Mouse (Mus musculus) neural tube, embryonic 13.5 days (tissue): Measurements from ENCODE around the gene P2ry14. TPM values are rescaled to one million over a fixed set of nuclear protein-coding genes. Genes with fewer than 3 reads are reported as not detected.
"Not testable (repeated sequence)": the region's sequence is repeated elsewhere in the genome, so short reads cannot be mapped to it uniquely, and the experiment has no call there.

Experiments used
- ATAC-seq: fragments of 200-750 bp; cut with Nextera tagmentation; 2 replicates; pipeline ENCODE4 v1.8.0; 2017; ENCODE audit warnings: low read depth, mild to moderate bottlenecking, moderate TSS enrichment, moderate library complexity
- H3K27ac ChIP-seq: fragments of 300-500 bp; sonication (generic); replicated peaks from 2 replicates; pipeline ENCODE4 v1.5.1; 2015; ENCODE audit warnings: moderate library complexity, mild to moderate bottlenecking, inconsistent platforms
- H3K27me3 ChIP-seq: fragments of 300-500 bp; sonication (generic); 2 replicates; pipeline ENCODE4 v1.6.1; 2015; ENCODE audit warnings: mild to moderate bottlenecking, inconsistent platforms
- H3K36me3 ChIP-seq: fragments of 300-500 bp; sonication (generic); 2 replicates; pipeline ENCODE4 v1.6.1; 2015; ENCODE audit warnings: mild to moderate bottlenecking, inconsistent platforms
- H3K4me1 ChIP-seq: fragments of 300-500 bp; sonication (generic); replicated peaks from 2 replicates; pipeline ENCODE4 v1.6.1; 2015; ENCODE audit warnings: inconsistent platforms
- H3K4me2 ChIP-seq: fragments of 300-500 bp; sonication (generic); 2 replicates; pipeline ENCODE4 v1.6.1; 2015; ENCODE audit warnings: inconsistent platforms, mild to moderate bottlenecking, moderate library complexity
- H3K4me3 ChIP-seq: fragments of 300-500 bp; sonication (generic); 2 replicates; pipeline ENCODE4 v1.5.1; 2015; ENCODE audit warnings: mild to moderate bottlenecking, inconsistent platforms
- H3K9ac ChIP-seq: fragments of 300-500 bp; sonication (generic); 2 replicates; pipeline ENCODE4 v1.6.1; 2015; ENCODE audit warnings: moderate library complexity, mild to moderate bottlenecking, inconsistent platforms
- H3K9me3 ChIP-seq: fragments of 300-500 bp; sonication (generic); 2 replicates; pipeline ENCODE4 v1.6.1; 2016; ENCODE audit warnings: inconsistent platforms
- WGBS: fragments of 180-500 bp; shearing (Covaris S2); methylation state at CpG from one replicate; pipeline ENCODE4 v1.1.7; 2015; 5-methylcytosine and 5-hydroxymethylcytosine counted together
- polyA plus RNA-seq: library from polyadenylated mRNA; unstranded; fragments of >200 nt; fragmentation: Nextera tagmentation; extraction: Ambion mirVana; gene quantifications from 2 replicates; pipeline ENCODE4 v1.2.1, GENCODE M21; 2015

Gene P2ry14
- polyA plus RNA-seq, 1 experiment from 2014 or later: 3.9 TPM

DNA sequence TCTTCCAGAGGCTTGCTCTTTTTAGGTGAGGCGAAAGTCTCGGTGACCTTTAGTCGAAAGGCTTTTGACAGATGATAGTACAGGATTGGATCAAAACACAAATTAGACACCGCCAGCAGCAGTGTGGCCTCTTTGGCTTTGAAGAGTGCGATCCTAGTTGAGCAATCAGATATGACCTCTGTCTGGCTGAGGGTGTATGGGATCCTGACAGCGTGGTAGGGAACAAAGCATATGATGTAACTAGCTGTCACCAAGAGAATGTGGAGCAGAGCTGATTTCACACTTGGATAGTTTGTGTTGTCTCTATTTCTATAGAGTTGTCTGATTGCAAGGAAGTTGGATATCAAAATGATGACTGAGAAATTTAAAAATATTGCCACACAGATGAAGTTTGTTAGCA lies 56.0 kb downstream of the P2ry14 start:
- H3K27ac ChIP-seq: no peak overlapping the region
- H3K9ac ChIP-seq: no peak overlapping the region
- ATAC-seq: no peak
- no peaks in the 10 kb centered on the region for H3K9me3 ChIP-seq
- H3K4me2 ChIP-seq: no peak overlapping the region
- H3K4me1 ChIP-seq: no peaks in the 10 kb centered on the region
- WGBS: 78% methylated on average over 6 of the region's 6 CpGs
- H3K27me3 ChIP-seq: no peaks in the 10 kb centered on the region
- H3K4me3 ChIP-seq: no peak overlapping the region
- no peaks in the 10 kb centered on the region for H3K36me3 ChIP-seq

- WGBS: 78% methylated on average over 11 of the region's 11 CpGs
- Histone ChIP-seq H3K4me2 (no peak overlapping the region), H3K4me1 (no peaks in the 10 kb centered on the region), H3K9ac (no peak overlapping the region), H3K27me3 (no peaks in the 10 kb centered on the region), H3K4me3 (no peak overlapping the region), H3K36me3 (no peaks in the 10 kb centered on the region), H3K9me3 (no peaks in the 10 kb centered on the region), H3K27ac (no peak overlapping the region)
- ATAC-seq: no peak
Measured at GRCm38 (mm10) chr3:59092702-59093101, 60.7 kb downstream of the P2ry14 start.

- 18% methylated on average over 7 of the region's 7 CpGs for WGBS
- Histone ChIP-seq H3K4me1 (no peaks in the 10 kb centered on the region), H3K27ac (no peak overlapping the region), H3K27me3 (no peaks in the 10 kb centered on the region), H3K9me3 (no peaks in the 10 kb centered on the region), H3K9ac (no peak overlapping the region; the same call in 1 of the 2 replicates), H3K4me2 (no peak overlapping the region), H3K36me3 (no peaks in the 10 kb centered on the region), H3K4me3 (no peak overlapping the region)
- ATAC-seq: no peak
Measured at GRCm38 (mm10) chr3:59080919-59081318, 72.5 kb downstream of the P2ry14 start.

- no peak overlapping the region for H3K4me3 ChIP-seq
- no peak overlapping the region for H3K4me2 ChIP-seq
- ATAC-seq: no peak
- no peaks in the 10 kb centered on the region for H3K4me1 ChIP-seq
- no peak overlapping the region; the same call in 1 of the 2 replicates for H3K9ac ChIP-seq
- H3K27ac ChIP-seq: no peak overlapping the region
- WGBS: 23% methylated on average over 6 of the region's 6 CpGs
- H3K9me3 ChIP-seq: no peaks in the 10 kb centered on the region
- H3K27me3 ChIP-seq: no peaks in the 10 kb centered on the region
- H3K36me3 ChIP-seq: no peaks in the 10 kb centered on the region
Measured at GRCm38 (mm10) chr3:59080293-59080916, 73.0 kb downstream of the P2ry14 start.

- H3K4me2 ChIP-seq: no peak overlapping the region
- ATAC-seq: peak; percentile 64; the same call in 1 of the 2 replicates
- 36% methylated on average over 4 of the region's 4 CpGs for WGBS
Measured at GRCm38 (mm10) chr3:59079327-59079726, 74.1 kb downstream of the P2ry14 start.

DNA sequence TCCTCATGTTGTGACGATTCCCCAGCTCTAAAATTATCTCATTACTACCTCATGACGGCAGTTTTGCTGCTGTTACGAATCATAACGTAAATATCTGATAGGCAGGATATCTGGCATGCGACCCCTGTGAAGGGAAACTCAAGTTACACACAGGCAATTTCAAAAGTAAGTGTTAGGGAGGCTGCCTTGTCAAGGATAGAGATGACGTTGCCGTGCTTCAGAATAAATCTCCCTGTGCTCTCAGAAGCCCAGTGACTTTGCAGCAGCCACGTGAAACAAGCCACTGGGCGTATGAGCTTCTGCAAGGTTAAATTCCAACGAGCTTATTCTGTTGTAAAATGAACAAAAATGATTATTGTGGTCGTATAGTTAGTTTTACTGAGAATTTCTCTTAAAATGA lies 74.8 kb downstream of the P2ry14 start:
- Histone ChIP-seq H3K4me1 (no peaks in the 10 kb centered on the region), H3K27me3 (no peaks in the 10 kb centered on the region), H3K4me3 (no peak overlapping the region), H3K4me2 (no peak overlapping the region), H3K36me3 (no peaks in the 10 kb centered on the region), H3K9ac (no peak overlapping the region), H3K9me3 (no peaks in the 10 kb centered on the region), H3K27ac (no peak overlapping the region)
- 86% methylated on average over 11 of the region's 11 CpGs for WGBS
- ATAC-seq: no peak

More at GRCm38 (mm10) chr3:59079327-59079726, 74.1 kb downstream of the P2ry14 start:
- Histone ChIP-seq H3K9ac (no peak overlapping the region), H3K4me1 (no peaks in the 10 kb centered on the region), H3K36me3 (no peaks in the 10 kb centered on the region), H3K27me3 (no peaks in the 10 kb centered on the region), H3K9me3 (no peaks in the 10 kb centered on the region), H3K4me3 (no peak overlapping the region), H3K27ac (no peak overlapping the region)

GRCm38 (mm10) chr3:59077278-59077677 lies 76.1 kb downstream of the P2ry14 start:
- H3K36me3 ChIP-seq: no peaks in the 10 kb centered on the region
- ATAC-seq: no peak
- H3K27ac ChIP-seq: no peak overlapping the region
- no peak overlapping the region for H3K4me3 ChIP-seq
- no peaks in the 10 kb centered on the region for H3K4me1 ChIP-seq
- no peak overlapping the region for H3K9ac ChIP-seq
- no peaks in the 10 kb centered on the region for H3K9me3 ChIP-seq
- WGBS: 58% methylated on average over 4 of the region's 4 CpGs
- H3K4me2 ChIP-seq: no peak overlapping the region
- H3K27me3 ChIP-seq: no peaks in the 10 kb centered on the region

- ATAC-seq, H3K4me1 ChIP-seq, H3K9me3 ChIP-seq, H3K36me3 ChIP-seq, H3K27me3 ChIP-seq, H3K4me3 ChIP-seq, H3K27ac ChIP-seq, H3K4me2 ChIP-seq, H3K9ac ChIP-seq: not testable (repeated sequence)
- WGBS: 100% methylated on average over 1 of the region's 1 CpGs
Measured at GRCm38 (mm10) chr3:59069071-59069470, 84.3 kb downstream of the P2ry14 start.

GRCm38 (mm10) chr3:59066558-59067294 lies 86.7 kb downstream of the P2ry14 start:
- Histone ChIP-seq H3K4me1 (no peaks in the 10 kb centered on the region; the same call in 1 of the 2 replicates), H3K27me3 (no peaks in the 10 kb centered on the region), H3K9ac (no peak overlapping the region), H3K4me2 (no peak overlapping the region), H3K9me3 (no peaks in the 10 kb centered on the region), H3K27ac (no peak overlapping the region), H3K4me3 (no peak overlapping the region), H3K36me3 (no peaks in the 10 kb centered on the region)
- WGBS: 83% methylated on average over 8 of the region's 8 CpGs
- ATAC-seq: no peak

GRCm38 (mm10) chr3:59065937-59066336 lies 87.5 kb downstream of the P2ry14 start:
- H3K27me3 ChIP-seq: no peaks in the 10 kb centered on the region
- no peak overlapping the region for H3K4me3 ChIP-seq
- H3K9ac ChIP-seq: no peak overlapping the region
- H3K27ac ChIP-seq: no peak overlapping the region
- WGBS: 91% methylated on average over 3 of the region's 3 CpGs
- no peaks in the 10 kb centered on the region for H3K36me3 ChIP-seq
- no peaks in the 10 kb centered on the region for H3K9me3 ChIP-seq
- no peaks in the 10 kb centered on the region; the same call in 1 of the 2 replicates for H3K4me1 ChIP-seq
- no peak overlapping the region for H3K4me2 ChIP-seq
- ATAC-seq: no peak
